Mouse (Mus musculus): ENCODE data around the gene Pou2f3. TPM values are rescaled to one million over a fixed set of nuclear protein-coding genes. Genes with fewer than 3 reads are reported as not detected.

Pou2f3 gene
- total and polyA plus RNA-seq, 3 experiments: 0.14 TPM; not detected in 2

- H3K4me3 ChIP-seq: no peak overlapping the region
- intact Hi-C loops (cut with DNase I): no loop called here
- no peak overlapping the region; the same call in 1 of the 2 replicates for H3K27ac ChIP-seq
- no peak overlapping the region for H3K9ac ChIP-seq (ENCODE audit: low read depth, low read length)
- WGBS: 24% methylated on average over 2 of the region's 2 CpGs
- H3K36me3 ChIP-seq (ENCODE audit: control insufficient read depth, insufficient read depth, low read length): no peaks in the 10 kb centered on the region
- no peaks in the 10 kb centered on the region for H3K27me3 ChIP-seq (ENCODE audit: control insufficient read depth, insufficient read depth, low read length)
- TF ChIP-seq EP300 (IDR thresholded peaks at IDR 0.05; ENCODE audit: insufficient read depth, low read depth, low read length) (no peak), CTCF (IDR thresholded peaks at IDR 0.05) (no peak), POLR2A (IDR thresholded peaks at IDR 0.05; ENCODE audit: insufficient read depth, low read depth, low read length) (no peak)
- H3K4me1 ChIP-seq (ENCODE audit: control insufficient read depth, insufficient read depth, low read length): peaks cover 7% of the 10 kb centered on the region
- no peaks in the 10 kb centered on the region for H3K79me2 ChIP-seq (replicated peaks; ENCODE audit: control insufficient read depth, insufficient read depth, low read length)
- DNase-seq: no peak
These were observed 15.3 kb upstream of the Pou2f3 start for GRCm38 (mm10) chr9:43225481-43225880.

- H3K27me3 ChIP-seq (ENCODE audit: control insufficient read depth, insufficient read depth, low read length): no peaks in the 10 kb centered on the region
- H3K4me3 ChIP-seq: no peak overlapping the region
These were observed 14.7 kb upstream of the Pou2f3 start for GRCm38 (mm10) chr9:43224771-43225355.

GRCm38 (mm10) chr9:43222429-43222715 lies 12.2 kb upstream of the Pou2f3 start:
- no peak for DNase-seq
- whole genome bisulfite sequencing: 68% methylated on average over 8 of the region's 8 CpGs

More at GRCm38 (mm10) chr9:43224771-43225355, 14.7 kb upstream of the Pou2f3 start:
- TF ChIP-seq POLR2A (IDR thresholded peaks at IDR 0.05; ENCODE audit: insufficient read depth, low read depth, low read length): no peak
- no peak for TF ChIP-seq CTCF (IDR thresholded peaks at IDR 0.05)
- TF ChIP-seq EP300 (IDR thresholded peaks at IDR 0.05; ENCODE audit: insufficient read depth, low read depth, low read length): no peak
- intact Hi-C loops (cut with DNase I): loop anchor here (5.0 kb wide), 1 partner anchor 42 kb away; no protein-coding TSS in a partner anchor
- Histone ChIP-seq H3K79me2 (replicated peaks; ENCODE audit: control insufficient read depth, insufficient read depth, low read length) (no peaks in the 10 kb centered on the region), H3K4me1 (ENCODE audit: control insufficient read depth, insufficient read depth, low read length) (peaks cover 7% of the 10 kb centered on the region), H3K36me3 (ENCODE audit: control insufficient read depth, insufficient read depth, low read length) (no peaks in the 10 kb centered on the region), H3K27ac (no peak overlapping the region; the same call in 1 of the 2 replicates), H3K9ac (ENCODE audit: low read depth, low read length) (no peak overlapping the region)
- WGBS: 48% methylated on average over 11 of the region's 11 CpGs
- DNase-seq: no peak

GRCm38 (mm10) chr9:43221643-43222428 lies 11.7 kb upstream of the Pou2f3 start:
- Histone ChIP-seq H3K27me3 (ENCODE audit: control insufficient read depth, insufficient read depth, low read length) (no peaks in the 10 kb centered on the region), H3K4me1 (ENCODE audit: control insufficient read depth, insufficient read depth, low read length) (peaks cover 6% of the 10 kb centered on the region), H3K36me3 (ENCODE audit: control insufficient read depth, insufficient read depth, low read length) (no peaks in the 10 kb centered on the region), H3K79me2 (replicated peaks; ENCODE audit: control insufficient read depth, insufficient read depth, low read length) (no peaks in the 10 kb centered on the region), H3K4me3 (no peak overlapping the region), H3K27ac (no peak overlapping the region), H3K9ac (ENCODE audit: low read depth, low read length) (no peak overlapping the region)
- intact Hi-C loops (cut with DNase I): loop anchor here (1.0 to 5.0 kb wide), 2 partner anchors 45 to 62 kb away; no protein-coding TSS in a partner anchor
- TF ChIP-seq EP300 (IDR thresholded peaks at IDR 0.05; ENCODE audit: insufficient read depth, low read depth, low read length): peak; percentile 77; the same call in 1 of the 2 replicates
- peak; percentile 94 for TF ChIP-seq CTCF (IDR thresholded peaks at IDR 0.05)
- no peak for TF ChIP-seq POLR2A (IDR thresholded peaks at IDR 0.05; ENCODE audit: insufficient read depth, low read depth, low read length)
- WGBS: 49% methylated on average over 18 of the region's 18 CpGs
- peak; percentile 72 to 88 for DNase-seq

More at GRCm38 (mm10) chr9:43222429-43222715, 12.2 kb upstream of the Pou2f3 start:
- H3K79me2 ChIP-seq (replicated peaks; ENCODE audit: control insufficient read depth, insufficient read depth, low read length): no peaks in the 10 kb centered on the region
- H3K27me3 ChIP-seq (ENCODE audit: control insufficient read depth, insufficient read depth, low read length): no peaks in the 10 kb centered on the region
- TF ChIP-seq EP300 (IDR thresholded peaks at IDR 0.05; ENCODE audit: insufficient read depth, low read depth, low read length): no peak
- TF ChIP-seq CTCF (IDR thresholded peaks at IDR 0.05): no peak
- no peak for TF ChIP-seq POLR2A (IDR thresholded peaks at IDR 0.05; ENCODE audit: insufficient read depth, low read depth, low read length)
- no peak overlapping the region for H3K9ac ChIP-seq (ENCODE audit: low read depth, low read length)
- peaks cover 6% of the 10 kb centered on the region for H3K4me1 ChIP-seq (ENCODE audit: control insufficient read depth, insufficient read depth, low read length)
- no peak overlapping the region for H3K27ac ChIP-seq
- H3K36me3 ChIP-seq (ENCODE audit: control insufficient read depth, insufficient read depth, low read length): no peaks in the 10 kb centered on the region
- intact Hi-C loops (cut with DNase I): loop anchor here (5.0 kb wide), 1 partner anchor 45 kb away; no protein-coding TSS in a partner anchor
- H3K4me3 ChIP-seq: no peak overlapping the region

- Histone ChIP-seq H3K79me2 (replicated peaks; ENCODE audit: control insufficient read depth, insufficient read depth, low read length) (no peaks in the 10 kb centered on the region), H3K9ac (ENCODE audit: low read depth, low read length) (no peak overlapping the region), H3K27ac (peak overlapping the region; percentile 40), H3K4me1 (ENCODE audit: control insufficient read depth, insufficient read depth, low read length) (peaks cover 3% of the 10 kb centered on the region), H3K4me3 (0 out of 2 replicates have a peak overlapping the region, but pooled peaks have one; percentile 16), H3K36me3 (ENCODE audit: control insufficient read depth, insufficient read depth, low read length) (no peaks in the 10 kb centered on the region), H3K27me3 (ENCODE audit: control insufficient read depth, insufficient read depth, low read length) (peaks cover 2% of the 10 kb centered on the region; the same call in 1 of the 2 replicates)
- peak; percentile 60 to 70 for DNase-seq
- WGBS: 11% methylated on average over 11 of the region's 11 CpGs
- intact Hi-C loops (cut with DNase I): loop anchor here (1.0 to 5.0 kb wide), 3 partner anchors 69 to 424 kb away; no protein-coding TSS in a partner anchor
- no peak for TF ChIP-seq POLR2A (IDR thresholded peaks at IDR 0.05; ENCODE audit: insufficient read depth, low read depth, low read length)
- TF ChIP-seq EP300 (IDR thresholded peaks at IDR 0.05; ENCODE audit: insufficient read depth, low read depth, low read length): peak; percentile 88; the same call in 1 of the 2 replicates
- TF ChIP-seq CTCF (IDR thresholded peaks at IDR 0.05): peak; percentile 96
These were observed 742 bp upstream of the Pou2f3 start for GRCm38 (mm10) chr9:43210771-43211450.

Data from heart, adult 2 months (tissue).